Mouse (Mus musculus): ENCODE measurements around the gene Pou5f2. TPM values are rescaled to one million over a fixed set of nuclear protein-coding genes. Genes with fewer than 3 reads are reported as not detected.

Gene Pou5f2
- 1 to 10 TPM in 1 of 2 experiments, under 1 TPM in 1; 0.61 to 1.1 TPM for total RNA-seq (2021)
- long read RNA-seq, experiment 1: 0 reads
- long read RNA-seq, experiment 2: 0 reads

- DNase-seq: peak in 1 of 2 experiments; percentile 7
- intact Hi-C loops (cut with DNase I): no loop called here
Measured at GRCm38 (mm10) chr13:78024683-78025294, at the start of gene Pou5f2. Gene Pou5f2 (plus strand): TSS chr13:78024902.

GRCm38 (mm10) chr13:77976248-77976647 is 48.5 kb upstream of the Pou5f2 start:
- DNase-seq: no peak
- intact Hi-C loops (cut with DNase I): no loop called here

GRCm38 (mm10) chr13:77977121-77977520 is 47.6 kb upstream of the Pou5f2 start:
- DNase-seq: no peak
- intact Hi-C loops (cut with DNase I): no loop called here

- intact Hi-C loops (cut with DNase I): loop anchor here (5.0 to 10.0 kb wide), 3 partner anchors 205 to 1053 kb away; no protein-coding TSS in a partner anchor
Measured at GRCm38 (mm10) chr13:77982105-77982851, 42.4 kb upstream of the Pou5f2 start.

GRCm38 (mm10) chr13:77982852-77983202 is 41.9 kb upstream of the Pou5f2 start:
- peak in 1 of 2 experiments; percentile 2 for DNase-seq
- intact Hi-C loops (cut with DNase I): loop anchor here (5.0 to 10.0 kb wide), 3 partner anchors 204 to 1052 kb away; no protein-coding TSS in a partner anchor

More at GRCm38 (mm10) chr13:77982105-77982851, 42.4 kb upstream of the Pou5f2 start:
- DNase-seq: peak; percentile 19 to 60

GRCm38 (mm10) chr13:77991189-77991886 is 33.4 kb upstream of the Pou5f2 start:
- intact Hi-C loops (cut with DNase I): no loop called here
- no peak for DNase-seq

GRCm38 (mm10) chr13:78004649-78005048 is 20.1 kb upstream of the Pou5f2 start:
- intact Hi-C loops (cut with DNase I): no loop called here
- no peak for DNase-seq

GRCm38 (mm10) chr13:78005344-78005743 is 19.4 kb upstream of the Pou5f2 start:
- DNase-seq: no peak
- intact Hi-C loops (cut with DNase I): no loop called here

GRCm38 (mm10) chr13:78010176-78010575 is 14.5 kb upstream of the Pou5f2 start:
- DNase-seq: no peak
- intact Hi-C loops (cut with DNase I): no loop called here

GRCm38 (mm10) chr13:78032821-78033220 is 8.1 kb downstream of the Pou5f2 start:
- intact Hi-C loops (cut with DNase I): no loop called here
- no peak for DNase-seq

GRCm38 (mm10) chr13:78037203-78037602 is 12.5 kb downstream of the Pou5f2 start:
- intact Hi-C loops (cut with DNase I): no loop called here
- no peak for DNase-seq

GRCm38 (mm10) chr13:78043203-78043602 is 18.5 kb downstream of the Pou5f2 start:
- intact Hi-C loops (cut with DNase I): no loop called here
- DNase-seq: no peak

- DNase-seq: no peak
- intact Hi-C loops (cut with DNase I): no loop called here
Measured at GRCm38 (mm10) chr13:78045116-78045515, 20.4 kb downstream of the Pou5f2 start.

Other genes with a start within 250 kb of the Pou5f2 start
- gene Nr2f1, start 174.9 kb downstream of the Pou5f2 start, total RNA-seq (2021): 1 to 10 TPM; 3.8 to 4.9 TPM